Mouse (Mus musculus) MEL (cell line): ENCODE measurements around the gene Ube2e3.

Experiments used
- CHD2 ChIP-seq: IDR thresholded peaks from 2 replicates; pipeline ENCODE4 v1.6.1; 2011; ENCODE audit warnings: low read length, improper control_type of control experiment
- CTCF ChIP-seq, 3 experiments: IDR thresholded peaks in 2 of 3; conservative IDR thresholded peaks in 1 of 3; 2 replicates each; pipeline ENCODE4 v1.5.1; 2011 to 2012; ENCODE audit warnings: low read length in 3 of 3, low read depth in 2 of 3, mild to moderate bottlenecking in 2 of 3, improper control_type of control experiment in 1 of 3, inconsistent platforms in 1 of 3, mixed read lengths in 1 of 3, moderate library complexity in 1 of 3; ENCODE audit not compliant: control insufficient read depth in 1 of 3, insufficient read depth in 1 of 3, poor library complexity in 1 of 3, severe bottlenecking in 1 of 3
- E2F4 ChIP-seq: IDR thresholded peaks from 2 replicates; pipeline ENCODE4 v1.6.1; 2011; ENCODE audit warnings: low read depth, low read length, improper control_type of control experiment, borderline replicate concordance
- EP300 ChIP-seq, 2 experiments: IDR thresholded peaks; 2 replicates each; pipeline ENCODE4 v1.6.1; 2011; ENCODE audit warnings: improper control_type of control experiment in 2 of 2, low read length in 2 of 2, low read depth in 1 of 2, mild to moderate bottlenecking in 1 of 2
- ETS1 ChIP-seq: IDR thresholded peaks from 2 replicates; pipeline ENCODE4 v1.6.1; 2012; ENCODE audit warnings: low read depth, mild to moderate bottlenecking, inconsistent platforms, low read length, improper control_type of control experiment, moderate library complexity
- MEF2A ChIP-seq: IDR thresholded peaks from 2 replicates; pipeline ENCODE4 v1.6.1; 2014; ENCODE audit warnings: low read depth, mild to moderate bottlenecking, inconsistent platforms, low read length, improper control_type of control experiment; ENCODE audit not compliant: poor library complexity, insufficient replicate concordance, severe bottlenecking; ENCODE audit errors: extremely low read depth
- POLR2A ChIP-seq, 2 experiments: IDR thresholded peaks; 2 replicates each; pipeline ENCODE4 v1.6.1; 2011 to 2012; ENCODE audit warnings: low read length in 2 of 2, mild to moderate bottlenecking in 2 of 2, control low read depth in 1 of 2, improper control_type of control experiment in 1 of 2, low read depth in 1 of 2, moderate library complexity in 1 of 2; ENCODE audit not compliant: control insufficient read depth in 1 of 2, insufficient read depth in 1 of 2, poor library complexity in 1 of 2
- RAD21 ChIP-seq: IDR thresholded peaks from 2 replicates; pipeline ENCODE4 v1.6.1; 2011; ENCODE audit warnings: mild to moderate bottlenecking, low read depth, low read length, improper control_type of control experiment
- TBP ChIP-seq: IDR thresholded peaks from 2 replicates; pipeline ENCODE4 v1.8.0; 2011; ENCODE audit warnings: low read depth, low read length, improper control_type of control experiment
- USF1 ChIP-seq: IDR thresholded peaks from 2 replicates; pipeline ENCODE4 v1.6.1; 2014; ENCODE audit warnings: low read depth, mild to moderate bottlenecking, inconsistent platforms, low read length, improper control_type of control experiment, moderate library complexity
- USF2 ChIP-seq, 2 experiments: IDR thresholded peaks; 2 replicates each; pipeline ENCODE4 v1.6.1; 2011 to 2012; ENCODE audit warnings: improper control_type of control experiment in 2 of 2, low read length in 2 of 2, borderline replicate concordance in 1 of 2, inconsistent platforms in 1 of 2, low read depth in 1 of 2, mild to moderate bottlenecking in 1 of 2; ENCODE audit not compliant: insufficient read depth in 1 of 2
- ZKSCAN1 ChIP-seq: IDR thresholded peaks from 2 replicates; pipeline ENCODE4 v1.6.1; 2012; ENCODE audit warnings: low read depth, mild to moderate bottlenecking, inconsistent platforms, low read length, improper control_type of control experiment, moderate library complexity
- ZNF384 ChIP-seq: IDR thresholded peaks from 2 replicates; pipeline ENCODE4 v1.6.1; 2012; ENCODE audit warnings: low read depth, mild to moderate bottlenecking, inconsistent platforms, low read length, improper control_type of control experiment

- TF ChIP-seq POLR2A (IDR thresholded peaks at IDR 0.05; ENCODE audit: control insufficient read depth in 1 of 2, insufficient read depth in 1 of 2, low read depth in 1 of 2, low read length in 2 of 2, poor library complexity in 1 of 2) (peak; percentile 73 to 74), EP300 (IDR thresholded peaks at IDR 0.05; ENCODE audit: low read depth in 1 of 2, low read length in 2 of 2) (no peak), E2F4 (no peak), CTCF (IDR thresholded peaks at IDR 0.05 in 2 of 3, conservative IDR thresholded peaks at IDR 0.05 in 1 of 3; ENCODE audit: control insufficient read depth in 1 of 3, insufficient read depth in 1 of 3, low read depth in 2 of 3, low read length in 3 of 3, poor library complexity in 1 of 3, severe bottlenecking in 1 of 3) (no peak), MEF2A (no peak), CHD2 (no peak; the same call in 1 of the 2 replicates), ETS1 (peak; percentile 44; the same call in 1 of the 2 replicates), USF1 (peak; percentile 62), RAD21 (no peak), ZKSCAN1 (no peak), ZNF384 (no peak), USF2 (IDR thresholded peaks at IDR 0.05; ENCODE audit: borderline replicate concordance in 1 of 2, insufficient read depth in 1 of 2, low read depth in 1 of 2, low read length in 2 of 2) (no peak), TBP (no peak)
These were observed 559 bp downstream of the Ube2e3 start for GRCm38 (mm10) chr2:78868511-78868854.
